Mouse (Mus musculus): ENCODE results near the gene Ceacam1.
"Not testable (repeated sequence)": the region's sequence is repeated elsewhere in the genome, so short reads cannot be mapped to it uniquely, and the experiment has no call there.

Ceacam1 gene

GRCm38 (mm10) chr7:25439124-25439822 is 38.1 kb downstream of the Ceacam1 start:
- DNase-seq, result no peak

- DNase-seq, result no peak
Observed at GRCm38 (mm10) chr7:25436704-25437103, 40.7 kb downstream of the Ceacam1 start.

GRCm38 (mm10) chr7:25436226-25436625 is 41.2 kb downstream of the Ceacam1 start:
- DNase-seq, result peak; percentile 49

GRCm38 (mm10) chr7:25435546-25435851 is 41.9 kb downstream of the Ceacam1 start:
- no peak for DNase-seq

- DNase-seq, result peak; percentile 47
Observed at GRCm38 (mm10) chr7:25434654-25435545, 42.5 kb downstream of the Ceacam1 start.

- no peak for DNase-seq
Observed at GRCm38 (mm10) chr7:25433781-25434560, 43.4 kb downstream of the Ceacam1 start.

- peak; percentile 41 for DNase-seq
Observed at GRCm38 (mm10) chr7:25433007-25433541, 44.3 kb downstream of the Ceacam1 start.

- DNase-seq, result no peak
Observed at GRCm38 (mm10) chr7:25432381-25432780, 45.0 kb downstream of the Ceacam1 start.

GRCm38 (mm10) chr7:25429886-25430784 is 47.3 kb downstream of the Ceacam1 start:
- no peak for DNase-seq

GRCm38 (mm10) chr7:25428321-25428720 is 49.1 kb downstream of the Ceacam1 start:
- no peak for DNase-seq

GRCm38 (mm10) chr7:25427144-25427543 is 50.3 kb downstream of the Ceacam1 start:
- no peak for DNase-seq

GRCm38 (mm10) chr7:25426380-25426779 is 51.0 kb downstream of the Ceacam1 start:
- DNase-seq, result not testable (repeated sequence)

- peak; percentile 94 for DNase-seq
Observed at GRCm38 (mm10) chr7:25424429-25424828, 53.0 kb downstream of the Ceacam1 start.

- no peak for DNase-seq
Observed at GRCm38 (mm10) chr7:25422286-25422841, 55.0 kb downstream of the Ceacam1 start.

GRCm38 (mm10) chr7:25419943-25420342 is 57.5 kb downstream of the Ceacam1 start:
- DNase-seq, result no peak

GRCm38 (mm10) chr7:25419536-25419935 is 57.9 kb downstream of the Ceacam1 start:
- no peak for DNase-seq

GRCm38 (mm10) chr7:25417597-25417996 is 59.8 kb downstream of the Ceacam1 start:
- DNase-seq, result peak; percentile 56

- DNase-seq, result no peak
Observed at GRCm38 (mm10) chr7:25412833-25413441, 64.5 kb downstream of the Ceacam1 start, which contains the start of gene Cxcl17. TSS of gene Cxcl17 (minus strand) at chr7:25412886.

GRCm38 (mm10) chr7:25411861-25412260 is 65.5 kb downstream of the Ceacam1 start:
- no peak for DNase-seq

Data from lung, postnatal 14 days (tissue).